Mouse (Mus musculus) thymus, adult 2 months (tissue): ENCODE data around the gene Iqcj.

ENCODE experiments used
- CTCF ChIP-seq: fragments of 200-500 bp; IDR thresholded peaks from 2 replicates; pipeline ENCODE4 v1.5.1; 2012; ENCODE audit warnings: mild to moderate bottlenecking, control low read depth, low read length, moderate library complexity, borderline replicate concordance; ENCODE audit not compliant: control insufficient read depth, poor library complexity, insufficient read depth; ENCODE audit errors: extremely low read depth
- POLR2A ChIP-seq: fragments of 200-500 bp; IDR thresholded peaks from 2 replicates; pipeline ENCODE4 v1.6.1; 2012; ENCODE audit warnings: mild to moderate bottlenecking, low read length, control low read depth, moderate library complexity; ENCODE audit not compliant: control insufficient read depth, poor library complexity, insufficient read depth; ENCODE audit errors: extremely low read depth

GRCm38 (mm10) chr3:68056373-68057275 is 164.6 kb downstream of the Iqcj start:
- no peak for TF ChIP-seq CTCF
- TF ChIP-seq POLR2A = no peak
